Mouse (Mus musculus) MEL (cell line): ENCODE results near the gene Rnf10.
"Not testable (repeated sequence)": the region's sequence is repeated elsewhere in the genome, so short reads cannot be mapped to it uniquely, and the experiment has no call there.

Experiments used
- CTCF ChIP-seq, 3 experiments: IDR thresholded peaks in 2 of 3; conservative IDR thresholded peaks in 1 of 3; 2 replicates each; pipeline ENCODE4 v1.5.1; 2011 to 2012; ENCODE audit warnings: low read length in 3 of 3, low read depth in 2 of 3, mild to moderate bottlenecking in 2 of 3, improper control_type of control experiment in 1 of 3, inconsistent platforms in 1 of 3, mixed read lengths in 1 of 3, moderate library complexity in 1 of 3; ENCODE audit not compliant: control insufficient read depth in 1 of 3, insufficient read depth in 1 of 3, poor library complexity in 1 of 3, severe bottlenecking in 1 of 3
- EP300 ChIP-seq, 2 experiments: IDR thresholded peaks; 2 replicates each; pipeline ENCODE4 v1.6.1; 2011; ENCODE audit warnings: improper control_type of control experiment in 2 of 2, low read length in 2 of 2, low read depth in 1 of 2, mild to moderate bottlenecking in 1 of 2
- GATA1 ChIP-seq: IDR thresholded peaks from 2 replicates; pipeline ENCODE4 v1.6.1; 2011; ENCODE audit warnings: low read depth, low read length, improper control_type of control experiment
- ZC3H11A ChIP-seq: IDR thresholded peaks from 2 replicates; pipeline ENCODE4 v1.6.1; 2012; ENCODE audit warnings: low read depth, mild to moderate bottlenecking, inconsistent platforms, low read length, improper control_type of control experiment

GRCm38 (mm10) chr5:115302190-115302589, 29.5 kb upstream of the Rnf10 start:
- TF ChIP-seq GATA1; EP300 (IDR thresholded peaks at IDR 0.05; ENCODE audit: low read depth in 1 of 2, low read length in 2 of 2); CTCF (IDR thresholded peaks at IDR 0.05 in 2 of 3, conservative IDR thresholded peaks at IDR 0.05 in 1 of 3; ENCODE audit: control insufficient read depth in 1 of 3, insufficient read depth in 1 of 3, low read depth in 2 of 3, low read length in 3 of 3, poor library complexity in 1 of 3, severe bottlenecking in 1 of 3); ZC3H11A: not testable (repeated sequence)
